Mouse (Mus musculus) lung, postnatal 4 days (tissue): ENCODE data around the gene Ndufs7.
"Not testable (repeated sequence)": the region's sequence is repeated elsewhere in the genome, so short reads cannot be mapped to it uniquely, and the experiment has no call there.

ENCODE experiments used
- DNase-seq, 2 experiments: peaks; one replicate each; pipeline ENCODE4 v3.0.0; 2021

Gene Ndufs7

GRCm38 (mm10) chr10:80248971-80249640, at the start of gene Ndufs7:
Gene Ndufs7, plus strand, starts transcription at chr10:80249121.
- DNase-seq, result peak; percentile 95 to 97

GRCm38 (mm10) chr10:80199440-80200008, 49.4 kb upstream of the Ndufs7 start:
- peak; percentile 80 to 87 for DNase-seq

GRCm38 (mm10) chr10:80200485-80200884, 48.4 kb upstream of the Ndufs7 start:
- DNase-seq, result no peak

- no peak for DNase-seq
These were observed 44.9 kb upstream of the Ndufs7 start for GRCm38 (mm10) chr10:80204055-80204454.

GRCm38 (mm10) chr10:80207201-80207600, 41.7 kb upstream of the Ndufs7 start:
- no peak for DNase-seq

- no peak for DNase-seq
These were observed 41.2 kb upstream of the Ndufs7 start for GRCm38 (mm10) chr10:80207676-80208075.

- no peak for DNase-seq
These were observed 40.7 kb upstream of the Ndufs7 start for GRCm38 (mm10) chr10:80208248-80208647.

GRCm38 (mm10) chr10:80208841-80209371, 40.0 kb upstream of the Ndufs7 start:
- no peak for DNase-seq

GRCm38 (mm10) chr10:80211547-80212103, 37.3 kb upstream of the Ndufs7 start:
- not testable (repeated sequence) for DNase-seq

GRCm38 (mm10) chr10:80215048-80215772, 33.7 kb upstream of the Ndufs7 start:
- DNase-seq, result no peak

- no peak for DNase-seq
These were observed 28.2 kb upstream of the Ndufs7 start for GRCm38 (mm10) chr10:80220676-80221075.

GRCm38 (mm10) chr10:80223137-80223536, 25.8 kb upstream of the Ndufs7 start:
- DNase-seq, result not testable (repeated sequence)

GRCm38 (mm10) chr10:80226071-80226415, 22.9 kb upstream of the Ndufs7 start:
- DNase-seq, result no peak

- DNase-seq, result peak; percentile 99 to 100
These were observed 22.3 kb upstream of the Ndufs7 start, which contains the start of gene Mum1 for GRCm38 (mm10) chr10:80226416-80227165. Gene Mum1, plus strand, starts transcription at chr10:80226434.

- DNase-seq, result no peak
These were observed 21.8 kb upstream of the Ndufs7 start for GRCm38 (mm10) chr10:80227166-80227539.

GRCm38 (mm10) chr10:80227877-80228775, 20.8 kb upstream of the Ndufs7 start:
- DNase-seq, result peak in 1 of 2 experiments; percentile 25

GRCm38 (mm10) chr10:80236145-80236825, 12.6 kb upstream of the Ndufs7 start:
- DNase-seq, result no peak

- DNase-seq, result no peak
These were observed 11.9 kb upstream of the Ndufs7 start for GRCm38 (mm10) chr10:80237020-80237419.

- DNase-seq, result no peak
These were observed 10.6 kb upstream of the Ndufs7 start for GRCm38 (mm10) chr10:80238306-80238705.

GRCm38 (mm10) chr10:80239791-80240190, 9.1 kb upstream of the Ndufs7 start:
- no peak for DNase-seq

GRCm38 (mm10) chr10:80242088-80242487, 6.8 kb upstream of the Ndufs7 start:
- no peak for DNase-seq
